11 mouse cellular contexts compared by ENCODE assay signal in genomic region chr13:60743381-60744077, GRCm38 (mm10). TPM values are rescaled to one million over a fixed set of nuclear protein-coding genes. Genes with fewer than 3 reads are reported as not detected.
DNase-seq lines count a peak whose midpoint lies in the region; ATAC-seq lines count a peak whose summit lies in the region.
"Had no signal": no experiment of that assay in that cellular context is flagged by ENCODE, and none has a peak within 500 bp of the region (broad histone marks: within the 10 kb centered on the region; RNA-seq: fewer than 3 reads in every experiment).

No protein-coding gene starts in this region.

- no peak for DNase-seq in hindbrain, embryonic 11.5 days (ENCODE audit: low spot score)
- DNase-seq in hindbrain, embryonic 10.5 days (ENCODE audit: low spot score) = no peak
- DNase-seq in ZHBTc4 (ENCODE audit: low read depth, low spot score) = peak; percentile 25
- DNase-seq in embryo, embryonic 10 days (ENCODE audit: low spot score) = no peak
- no peak for DNase-seq in cerebellum, postnatal 25 days
- DNase-seq in gastrocnemius, postnatal 25 days = no peak

- WGBS in hindbrain, embryonic 11.5 days = 86% methylated on average over 13 of the region's 13 CpGs
- WGBS in hindbrain, embryonic 10.5 days = 86% methylated on average over 13 of the region's 13 CpGs
- 45% methylated on average over 13 of the region's 13 CpGs for WGBS in heart, embryonic 12.5 days
- WGBS in liver, embryonic 15.5 days (ENCODE audit: insufficient replicate concordance) = 20% methylated on average over 13 of the region's 13 CpGs

- no peak overlapping the region for H3K4me3 ChIP-seq in hindbrain, embryonic 11.5 days (ENCODE audit: low read depth, low read length)
- H3K4me3 ChIP-seq in hindbrain, embryonic 10.5 days = no peak overlapping the region
- H3K4me3 ChIP-seq in heart, embryonic 12.5 days = no peak overlapping the region
- no peak overlapping the region; the same call in 1 of the 2 replicates for H3K4me3 ChIP-seq in liver, embryonic 15.5 days (replicated peaks)
- H3K4me3 ChIP-seq: heart, adult 2 months; limb, embryonic 15.5 days had no signal

- no peak overlapping the region for H3K4me2 ChIP-seq in hindbrain, embryonic 11.5 days (replicated peaks; ENCODE audit: low read depth, low read length)
- H3K4me2 ChIP-seq in heart, embryonic 12.5 days = 0 out of 2 replicates have a peak overlapping the region, but pooled peaks have one; percentile 22
- H3K4me2 ChIP-seq in liver, embryonic 15.5 days = peak overlapping the region; percentile 59
- H3K4me2 ChIP-seq: limb, embryonic 15.5 days had no signal

- peak; percentile 12; the same call in 1 of the 2 replicates for ATAC-seq in hindbrain, embryonic 11.5 days (ENCODE audit: low FRiP score)
- ATAC-seq in heart, embryonic 12.5 days (ENCODE audit: insufficient number of reproducible peaks, low FRiP score) = peak; percentile 57
- ATAC-seq in liver, embryonic 15.5 days (ENCODE audit: insufficient read depth) = peak; percentile 62

- no peak overlapping the region for H3K9ac ChIP-seq in hindbrain, embryonic 11.5 days (ENCODE audit: low read depth, low read length)
- no peak overlapping the region for H3K9ac ChIP-seq in heart, embryonic 12.5 days
- H3K9ac ChIP-seq in liver, embryonic 15.5 days = 0 out of 2 replicates have a peak overlapping the region, but pooled peaks have one; percentile 7
- H3K9ac ChIP-seq: limb, embryonic 15.5 days had no signal

- H3K36me3 ChIP-seq in hindbrain, embryonic 11.5 days (ENCODE audit: control insufficient read depth, insufficient read depth, low read length) = peaks cover 4% of the 10 kb centered on the region; the same call in 1 of the 2 replicates
- H3K36me3 ChIP-seq in hindbrain, embryonic 10.5 days = peaks cover 46% of the 10 kb centered on the region
- peaks cover 6% of the 10 kb centered on the region for H3K36me3 ChIP-seq in heart, embryonic 12.5 days
- peaks cover 25% of the 10 kb centered on the region for H3K36me3 ChIP-seq in liver, embryonic 15.5 days (replicated peaks)

- H3K27me3 ChIP-seq in hindbrain, embryonic 11.5 days (ENCODE audit: control insufficient read depth, insufficient read depth, low read length) = no peaks in the 10 kb centered on the region
- H3K27me3 ChIP-seq in hindbrain, embryonic 10.5 days (ENCODE audit: insufficient read depth, poor library complexity, severe bottlenecking) = no peaks in the 10 kb centered on the region
- no peaks in the 10 kb centered on the region for H3K27me3 ChIP-seq in heart, embryonic 12.5 days (replicated peaks)
- H3K27me3 ChIP-seq in liver, embryonic 15.5 days = no peaks in the 10 kb centered on the region
- H3K27me3 ChIP-seq: limb, embryonic 15.5 days had no signal

- H3K9me3 ChIP-seq in hindbrain, embryonic 11.5 days (ENCODE audit: control insufficient read depth, low read length) = no peaks in the 10 kb centered on the region
- H3K9me3 ChIP-seq in hindbrain, embryonic 10.5 days = no peaks in the 10 kb centered on the region
- 0 out of 2 replicates have a peak, but pooled peaks cover 5% of the 10 kb centered on the region for H3K9me3 ChIP-seq in heart, embryonic 12.5 days (replicated peaks)
- H3K9me3 ChIP-seq in liver, embryonic 15.5 days (replicated peaks) = no peaks in the 10 kb centered on the region
- H3K9me3 ChIP-seq: limb, embryonic 15.5 days had no signal

- no peak overlapping the region for H3K27ac ChIP-seq in hindbrain, embryonic 11.5 days (ENCODE audit: low read depth, low read length)
- H3K27ac ChIP-seq in hindbrain, embryonic 10.5 days = no peak overlapping the region; the same call in 1 of the 2 replicates
- peak overlapping the region; percentile 72 for H3K27ac ChIP-seq in heart, embryonic 12.5 days (ENCODE audit: poor library complexity, severe bottlenecking)
- peak overlapping the region; percentile 83 for H3K27ac ChIP-seq in liver, embryonic 15.5 days (replicated peaks)
- H3K27ac ChIP-seq: heart, adult 2 months; limb, embryonic 15.5 days had no signal

- no peaks in the 10 kb centered on the region for H3K4me1 ChIP-seq in hindbrain, embryonic 11.5 days (replicated peaks; ENCODE audit: control insufficient read depth, insufficient read depth, low read length)
- H3K4me1 ChIP-seq in hindbrain, embryonic 10.5 days (replicated peaks) = 0 out of 2 replicates have a peak, but pooled peaks cover 5% of the 10 kb centered on the region
- H3K4me1 ChIP-seq in heart, embryonic 12.5 days (replicated peaks) = peaks cover 21% of the 10 kb centered on the region
- H3K4me1 ChIP-seq in liver, embryonic 15.5 days (replicated peaks) = peaks cover 58% of the 10 kb centered on the region

RNA-seq across cellular contexts. Expression of gene BC051665, which starts 42.6 kb away (rescaled TPM):
- not detected in 2 replicates for polyA plus RNA-seq in hindbrain, embryonic 11.5 days (2014; fragmentation: Nextera tagmentation; extraction: Ambion mirVana)
- polyA plus RNA-seq in hindbrain, embryonic 10.5 days (2016; fragmentation: Nextera tagmentation; extraction: Ambion mirVana) = not detected in 2 replicates
- not detected in 2 replicates for polyA plus RNA-seq in heart, embryonic 12.5 days (2016; fragmentation: Nextera tagmentation; extraction: Ambion mirVana)
- polyA plus RNA-seq in liver, embryonic 15.5 days (2015; fragmentation: Nextera tagmentation; extraction: Ambion mirVana) = not detected in 2 replicates
- not detected for total RNA-seq in gastrocnemius, postnatal 25 days (2021)
- total RNA-seq: heart, adult 2 months had no signal
- polyA plus RNA-seq: heart, adult 2 months; limb, embryonic 15.5 days; small intestine, adult 2 months had no signal

RNA-seq across cellular contexts. Expression of gene Ctsll3, which starts 59.1 kb away (rescaled TPM):
- not detected in 2 replicates for polyA plus RNA-seq in hindbrain, embryonic 11.5 days (2014; fragmentation: Nextera tagmentation; extraction: Ambion mirVana)
- not detected in 2 replicates for polyA plus RNA-seq in hindbrain, embryonic 10.5 days (2016; fragmentation: Nextera tagmentation; extraction: Ambion mirVana)
- polyA plus RNA-seq in heart, embryonic 12.5 days (2016; fragmentation: Nextera tagmentation; extraction: Ambion mirVana) = not detected in 2 replicates
- polyA plus RNA-seq in liver, embryonic 15.5 days (2015; fragmentation: Nextera tagmentation; extraction: Ambion mirVana) = not detected in 2 replicates
- not detected for total RNA-seq in gastrocnemius, postnatal 25 days (2021)
- total RNA-seq: heart, adult 2 months had no signal
- polyA plus RNA-seq: heart, adult 2 months; small intestine, adult 2 months had no signal

Comparison
In these comparisons a context has a peak if more than half of its experiments do, and no peak if none do; other contexts are left out.
1. ATAC-seq: peak in every context shown above with its lines; median percentile 62 in liver, embryonic 15.5 days; 57 in heart, embryonic 12.5 days; 12 in hindbrain, embryonic 11.5 days.
2. H3K27ac ChIP-seq: peak in heart, embryonic 12.5 days (single experiment) and liver, embryonic 15.5 days (single experiment); none in hindbrain, embryonic 11.5 days (single experiment) and hindbrain, embryonic 10.5 days (single experiment).